Mouse (Mus musculus): ENCODE data around the gene Upf2.
A peak's percentile ranks its signal among the peaks of the same experiment; 100 is the strongest.
"Not testable (repeated sequence)": the region's sequence is repeated elsewhere in the genome, so short reads cannot be mapped to it uniquely, and the experiment has no call there.

Upf2 gene

DNA sequence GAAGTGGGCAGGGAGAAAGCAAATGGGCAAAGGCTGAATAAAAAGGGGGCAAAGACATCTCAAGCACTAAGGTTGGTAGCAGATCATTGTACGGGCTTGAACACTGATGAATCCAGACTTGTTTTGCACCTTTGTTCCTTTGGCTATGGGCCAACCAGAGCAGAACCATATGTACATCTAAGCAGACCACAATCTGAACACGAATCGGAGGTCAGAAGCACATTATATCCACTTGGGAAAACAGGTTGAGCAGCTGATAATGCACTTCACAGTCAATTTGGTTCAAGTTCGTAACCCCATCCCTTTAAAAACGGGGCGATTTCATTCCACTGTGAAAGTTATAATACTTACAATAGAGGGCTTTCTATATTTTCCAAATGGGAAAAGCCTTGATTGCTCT lies 964 bp upstream of the Upf2 start:
- DNase-seq = peak; percentile 71

GRCm38 (mm10) chr2:5951621-5952211 lies 447 bp downstream of the Upf2 start:
- no peak for DNase-seq

DNA sequence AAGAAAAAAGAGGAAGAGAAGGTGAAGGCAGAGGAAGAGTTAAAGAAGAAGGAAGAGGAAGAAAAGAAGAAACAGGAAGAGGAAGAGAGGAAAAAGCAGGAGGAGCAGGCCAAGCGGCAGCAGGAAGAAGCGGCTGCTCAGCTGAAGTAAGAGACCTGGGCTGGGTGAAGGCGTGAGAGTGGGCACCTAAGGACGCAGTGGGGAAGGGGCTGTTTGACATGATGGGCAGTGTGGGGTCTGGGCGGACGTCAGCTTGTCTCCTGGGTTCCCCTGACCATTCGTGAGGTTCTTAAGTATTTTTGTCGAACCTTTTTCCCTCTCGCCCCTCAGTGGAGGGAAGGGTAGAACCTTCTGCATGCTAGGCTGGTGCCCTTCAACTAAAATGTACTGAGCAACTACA lies 6.4 kb downstream of the Upf2 start:
- no peak for DNase-seq

GRCm38 (mm10) chr2:5962265-5962664 lies 11.0 kb downstream of the Upf2 start:
- no peak for DNase-seq

GRCm38 (mm10) chr2:5963729-5964128 lies 12.5 kb downstream of the Upf2 start:
- not testable (repeated sequence) for DNase-seq

- no peak for DNase-seq
Measured at GRCm38 (mm10) chr2:5965972-5966371, 14.7 kb downstream of the Upf2 start.

DNA sequence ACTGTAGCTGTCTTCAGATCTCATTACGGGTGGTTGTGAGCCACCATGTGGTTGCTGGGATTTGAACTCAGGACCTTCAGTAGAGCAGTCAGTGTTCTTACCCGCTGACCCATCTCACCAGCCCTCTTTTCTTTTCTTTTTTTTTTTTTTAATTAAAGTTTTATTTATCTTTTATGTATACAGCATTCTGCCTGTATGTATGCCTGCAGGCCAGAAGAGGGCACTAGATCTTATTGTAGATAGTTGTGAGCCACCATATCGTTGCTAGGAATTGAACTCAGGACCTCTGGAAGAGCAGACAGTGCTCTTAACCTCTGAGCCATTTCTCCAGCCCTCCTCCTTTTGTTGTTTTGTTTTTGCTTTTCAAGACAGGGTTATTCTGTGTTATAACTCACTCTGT lies 19.4 kb downstream of the Upf2 start:
- DNase-seq = not testable (repeated sequence)

DNA sequence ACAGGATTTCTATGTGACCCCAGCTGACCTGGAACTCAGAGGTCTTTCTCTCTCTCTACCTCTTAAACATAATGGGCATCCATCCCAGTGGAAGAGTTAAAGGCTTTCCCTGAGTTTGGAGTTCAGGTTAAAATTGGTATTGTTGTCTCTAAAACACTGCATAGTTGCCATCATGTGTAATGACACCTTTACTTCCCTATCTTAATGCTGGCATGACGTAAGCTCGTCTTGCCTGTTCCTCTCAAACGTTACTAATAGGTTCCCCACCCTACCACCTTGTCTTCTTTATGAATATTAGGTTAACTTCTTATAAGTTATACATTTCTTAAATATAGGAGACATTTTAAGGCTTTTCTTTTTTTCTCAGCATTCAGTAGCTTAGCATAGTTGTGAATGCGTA lies 26.3 kb downstream of the Upf2 start:
- no peak for DNase-seq

DNA sequence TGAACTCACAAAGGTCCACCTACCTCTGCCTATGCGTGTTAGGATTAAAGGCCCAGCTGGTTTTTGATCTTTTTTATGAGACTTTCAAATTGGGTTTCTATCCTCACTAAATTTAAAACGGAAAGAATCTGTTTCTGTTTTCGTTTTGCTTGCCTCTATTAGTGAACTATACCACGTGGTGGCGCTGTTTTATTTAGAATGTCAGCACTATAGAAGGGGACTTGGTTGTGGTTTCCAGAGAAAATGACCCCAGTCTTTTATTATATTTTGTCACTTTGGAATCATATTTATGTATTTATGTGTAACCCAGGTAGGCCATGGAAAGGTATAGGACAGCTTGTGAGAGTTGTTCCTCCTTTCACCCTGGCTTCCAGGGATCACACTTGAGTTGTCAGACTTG lies 44.3 kb downstream of the Upf2 start:
- DNase-seq = peak; percentile 13

- DNase-seq = no peak
Measured at GRCm38 (mm10) chr2:6003949-6004348, 52.7 kb downstream of the Upf2 start.

- no peak for DNase-seq
Measured at GRCm38 (mm10) chr2:6014532-6014931, 63.3 kb downstream of the Upf2 start.

DNA sequence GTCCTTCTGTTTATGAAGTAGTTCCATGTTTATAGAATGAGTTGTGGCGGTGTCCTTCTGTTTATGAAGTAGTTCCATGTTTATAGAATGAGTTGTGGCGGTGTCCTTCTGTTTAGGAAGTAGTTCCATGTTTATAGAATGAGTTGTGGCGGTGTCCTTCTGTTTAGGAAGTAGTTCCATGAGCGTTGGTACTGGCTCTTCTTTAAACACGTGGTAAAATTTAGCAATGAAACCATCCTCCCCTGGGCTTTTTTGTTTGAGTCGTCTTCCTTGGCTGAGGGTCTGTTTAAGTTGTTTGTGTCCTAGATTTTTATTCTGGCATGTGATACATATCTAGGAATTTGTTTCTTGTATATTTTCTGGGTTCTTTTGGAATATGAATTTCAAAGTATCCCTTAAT lies 63.9 kb downstream of the Upf2 start:
- DNase-seq = not testable (repeated sequence)

- DNase-seq = no peak
Measured at GRCm38 (mm10) chr2:6020570-6020969, 69.3 kb downstream of the Upf2 start.

GRCm38 (mm10) chr2:6042644-6043043 lies 91.4 kb downstream of the Upf2 start:
- DNase-seq = peak; percentile 75

GRCm38 (mm10) chr2:6046796-6047195 lies 95.5 kb downstream of the Upf2 start:
- no peak for DNase-seq

GRCm38 (mm10) chr2:6048570-6048969 lies 97.3 kb downstream of the Upf2 start:
- no peak for DNase-seq

- DNase-seq = no peak
Measured at GRCm38 (mm10) chr2:6049018-6049417, 97.7 kb downstream of the Upf2 start.

DNA sequence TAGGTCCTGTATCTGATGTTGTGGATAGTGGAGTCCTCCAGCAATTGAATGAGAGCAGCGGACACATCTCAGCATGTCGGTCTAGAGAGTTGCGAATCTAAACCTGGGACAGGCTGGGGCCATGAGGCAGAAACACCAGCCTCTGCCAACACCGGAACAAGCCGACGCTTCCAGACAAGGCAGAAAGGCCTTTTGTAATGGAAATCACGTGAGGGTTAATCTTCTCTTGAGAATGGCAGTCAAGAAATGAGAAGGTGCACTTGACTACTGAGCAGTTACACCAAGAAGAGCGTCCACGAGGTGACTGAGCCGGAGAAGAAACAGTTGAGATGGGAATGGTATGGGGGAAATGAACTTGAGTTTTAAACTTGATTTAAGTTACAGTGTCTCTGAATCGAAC lies 104.2 kb downstream of the Upf2 start:
- no peak for DNase-seq

DNA sequence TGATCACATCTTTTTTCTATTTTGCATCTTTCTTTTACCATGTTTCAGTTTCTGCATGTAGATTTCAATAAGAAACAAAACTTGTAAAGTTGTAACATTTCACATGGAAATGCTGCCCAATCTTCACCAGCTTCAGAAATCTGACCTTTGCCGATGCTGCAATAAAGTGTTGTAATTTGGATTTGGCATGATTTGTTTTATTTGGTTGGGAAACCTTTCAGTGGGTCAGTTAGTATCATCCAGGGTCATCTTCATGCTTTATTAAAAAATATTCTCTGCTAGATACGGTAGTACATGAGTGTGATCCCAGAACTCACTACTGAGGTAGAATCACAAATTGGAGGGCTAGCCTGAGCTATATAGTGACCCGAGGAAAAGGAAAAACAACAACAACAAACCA lies 105.2 kb downstream of the Upf2 start:
- DNase-seq = no peak

- DNase-seq = no peak
Measured at GRCm38 (mm10) chr2:6059291-6059690, 108.0 kb downstream of the Upf2 start.

GRCm38 (mm10) chr2:6060071-6060804 lies 109.0 kb downstream of the Upf2 start:
- no peak for DNase-seq

DNA sequence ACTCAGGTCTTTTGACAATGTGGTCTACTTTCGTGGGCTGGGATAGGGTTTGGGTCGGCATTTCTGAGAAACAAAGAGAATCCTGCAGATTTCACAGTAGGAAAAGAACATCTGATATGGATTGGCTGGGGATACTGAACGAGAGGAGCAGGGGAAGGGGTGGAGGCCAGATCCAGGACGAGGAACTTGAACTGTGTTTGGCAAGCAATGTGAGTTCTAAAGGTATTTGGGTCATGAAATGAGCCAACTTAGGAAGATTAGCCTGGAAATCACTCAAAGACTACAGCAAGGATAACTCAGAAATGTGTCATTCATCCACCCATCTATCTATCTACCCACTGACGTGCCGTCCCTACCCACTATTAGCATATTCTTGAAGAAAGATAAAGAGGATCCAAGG lies 116.1 kb downstream of the Upf2 start:
- no peak for DNase-seq

DNA sequence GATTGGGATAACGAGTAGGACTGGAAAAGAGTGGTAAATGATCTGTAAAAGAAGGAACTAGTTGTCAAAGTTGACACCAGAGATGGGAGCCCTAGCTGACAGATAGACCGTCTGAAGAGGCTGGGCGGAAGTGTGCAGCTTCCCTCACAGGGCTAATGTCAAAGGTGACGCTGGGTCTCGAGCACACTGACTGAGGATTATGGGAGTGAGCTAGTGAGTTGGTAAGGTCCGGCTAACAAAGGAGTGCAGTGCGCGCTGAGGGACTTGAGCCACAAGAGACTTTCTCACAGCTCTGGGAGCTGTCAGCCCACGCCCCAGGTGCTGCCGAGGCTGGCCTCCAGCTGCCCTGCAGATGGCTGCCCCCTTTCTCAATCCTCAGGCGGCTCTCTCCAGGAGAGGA lies 119.7 kb downstream of the Upf2 start:
- no peak for DNase-seq

GRCm38 (mm10) chr2:6071598-6072440 lies 120.5 kb downstream of the Upf2 start:
- DNase-seq = no peak

All from cerebellum, adult 9-11 months (tissue).